Mouse (Mus musculus) frontal cortex, postnatal 14 days (tissue): ENCODE results near the gene Efcab12.
A peak's percentile ranks its signal among the peaks of the same experiment; 100 is the strongest.
"Not testable (repeated sequence)": the region's sequence is repeated elsewhere in the genome, so short reads cannot be mapped to it uniquely, and the experiment has no call there.

Source experiments
- DNase-seq, 2 experiments: peaks; one replicate each; pipeline ENCODE4 v3.0.0; 2022; ENCODE audit warnings: low spot score in 2 of 2

The Efcab12 gene

GRCm38 (mm10) chr6:115838161-115838597 lies at the start of gene Efcab12:
TSS of gene Efcab12 (minus strand) at chr6:115838412.
- DNase-seq: peak; percentile 64 to 68

GRCm38 (mm10) chr6:115886894-115887293 lies 48.7 kb upstream of the Efcab12 start:
- no peak for DNase-seq

- no peak for DNase-seq
Observed at GRCm38 (mm10) chr6:115884018-115884417, 45.8 kb upstream of the Efcab12 start.

DNA sequence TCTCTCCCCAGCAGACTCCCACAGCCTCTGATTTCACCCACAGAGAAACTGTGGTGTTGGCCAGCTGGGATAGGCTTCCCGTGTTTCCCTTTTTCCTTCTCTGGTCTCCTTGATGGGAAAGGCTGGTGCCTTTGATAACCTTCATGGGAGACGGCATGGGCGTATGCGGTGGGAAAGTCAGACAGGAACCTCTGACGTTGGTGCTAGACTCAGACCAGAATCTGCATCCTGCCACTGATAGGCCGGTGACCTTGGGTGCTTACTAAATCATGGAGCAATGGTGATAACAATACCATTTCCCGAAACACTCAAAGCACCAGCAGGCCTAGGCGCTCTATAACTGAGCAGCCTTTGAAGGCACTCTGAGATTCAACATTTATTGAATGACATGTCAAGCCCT lies 42.5 kb upstream of the Efcab12 start:
- DNase-seq: no peak

- no peak for DNase-seq
Observed at GRCm38 (mm10) chr6:115879736-115880135, 41.5 kb upstream of the Efcab12 start.

DNA sequence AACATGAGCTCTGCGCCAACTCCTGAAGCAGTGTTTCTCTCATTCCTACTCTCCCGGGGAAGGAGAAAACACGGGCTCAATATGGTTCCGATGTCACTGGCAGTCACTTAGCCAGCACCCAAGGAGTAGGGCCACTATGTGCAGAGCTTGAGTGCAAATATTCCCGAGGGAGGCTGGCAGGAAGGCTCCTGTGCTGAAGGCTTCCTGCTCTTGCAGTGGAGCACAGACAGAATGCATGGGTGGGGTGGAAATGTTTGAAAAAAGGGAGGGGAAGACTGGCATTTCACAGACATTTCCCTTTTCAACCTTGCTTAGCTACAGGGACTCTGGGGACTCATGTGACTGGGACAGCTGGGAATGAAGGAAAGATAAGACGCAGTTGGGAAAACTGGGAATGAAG lies 40.5 kb upstream of the Efcab12 start:
- no peak for DNase-seq

DNA sequence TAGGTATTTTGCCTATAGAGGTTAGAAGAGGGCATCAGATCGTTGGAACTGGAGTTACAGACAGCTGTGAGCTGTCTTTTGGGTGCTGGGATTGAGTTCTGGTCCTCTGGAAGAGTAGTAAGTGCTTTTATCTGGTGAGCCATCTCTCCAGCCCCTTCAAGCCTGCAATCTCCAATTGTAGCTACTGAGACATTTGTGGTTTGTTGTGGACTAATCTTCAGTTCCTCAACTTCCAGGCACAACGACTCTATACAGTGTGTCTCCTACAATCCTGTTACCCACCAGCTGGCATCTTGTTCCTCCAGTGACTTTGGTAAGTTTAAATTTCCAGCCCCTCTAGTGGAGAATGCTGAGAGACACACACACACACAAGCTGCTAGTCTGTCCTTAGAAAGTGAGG lies 39.0 kb upstream of the Efcab12 start:
- no peak for DNase-seq

GRCm38 (mm10) chr6:115871318-115871717 lies 33.1 kb upstream of the Efcab12 start:
- not testable (repeated sequence) for DNase-seq

GRCm38 (mm10) chr6:115867157-115867556 lies 28.9 kb upstream of the Efcab12 start:
- not testable (repeated sequence) for DNase-seq

GRCm38 (mm10) chr6:115865246-115865645 lies 27.0 kb upstream of the Efcab12 start:
- DNase-seq: no peak

- no peak for DNase-seq
Observed at GRCm38 (mm10) chr6:115863340-115863841, 25.2 kb upstream of the Efcab12 start.

DNA sequence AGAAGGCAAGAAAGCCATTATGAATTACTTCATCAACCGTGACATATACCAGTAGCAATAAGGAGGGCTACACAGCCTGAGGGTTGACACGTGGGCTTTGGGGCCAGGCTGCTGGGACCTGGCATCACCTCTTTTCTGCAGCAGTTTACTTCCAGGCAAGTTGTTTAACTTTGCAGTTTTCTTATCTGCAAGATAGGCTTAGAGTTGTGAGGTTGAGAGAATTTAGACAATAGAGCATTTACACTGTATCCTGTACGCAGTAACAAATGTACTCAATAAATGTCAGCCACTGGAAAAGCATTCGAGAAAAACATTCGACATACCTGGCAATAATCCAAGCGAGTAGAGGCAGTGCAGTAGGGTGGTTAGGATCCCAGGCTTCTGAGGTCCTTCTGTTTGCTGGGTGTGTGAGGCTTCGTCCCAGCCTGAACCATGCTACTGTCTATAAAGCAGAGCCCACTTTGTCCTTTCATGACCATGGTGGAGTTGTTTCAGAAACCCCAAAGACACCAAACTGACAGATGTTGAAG lies 21.9 kb upstream of the Efcab12 start:
- no peak for DNase-seq

- no peak for DNase-seq
Observed at GRCm38 (mm10) chr6:115859258-115859657, 21.0 kb upstream of the Efcab12 start.

GRCm38 (mm10) chr6:115856361-115856745 lies 18.1 kb upstream of the Efcab12 start:
- DNase-seq: no peak

- no peak for DNase-seq
Observed at GRCm38 (mm10) chr6:115855733-115856360, 17.6 kb upstream of the Efcab12 start.

- no peak for DNase-seq
Observed at GRCm38 (mm10) chr6:115854432-115854831, 16.2 kb upstream of the Efcab12 start.

DNA sequence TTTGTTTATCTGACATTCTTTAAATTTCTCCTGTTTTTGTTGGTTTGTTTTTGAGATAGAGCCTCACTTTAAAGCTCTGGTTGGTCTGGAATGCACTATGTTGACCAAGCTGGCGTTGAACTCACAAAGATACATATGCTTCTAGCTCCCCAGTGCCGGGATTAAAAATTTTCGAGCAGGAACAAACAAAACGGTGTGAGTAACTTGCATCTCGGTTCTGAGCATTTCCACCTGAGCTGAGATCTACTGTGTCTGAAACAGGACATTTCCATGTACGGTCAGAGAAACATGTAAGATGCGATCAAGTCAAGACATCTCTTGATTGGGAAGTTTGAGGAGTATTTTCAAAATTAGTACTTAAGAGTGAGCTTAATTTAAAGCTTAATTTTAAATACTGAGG lies 15.8 kb upstream of the Efcab12 start:
- no peak for DNase-seq

DNA sequence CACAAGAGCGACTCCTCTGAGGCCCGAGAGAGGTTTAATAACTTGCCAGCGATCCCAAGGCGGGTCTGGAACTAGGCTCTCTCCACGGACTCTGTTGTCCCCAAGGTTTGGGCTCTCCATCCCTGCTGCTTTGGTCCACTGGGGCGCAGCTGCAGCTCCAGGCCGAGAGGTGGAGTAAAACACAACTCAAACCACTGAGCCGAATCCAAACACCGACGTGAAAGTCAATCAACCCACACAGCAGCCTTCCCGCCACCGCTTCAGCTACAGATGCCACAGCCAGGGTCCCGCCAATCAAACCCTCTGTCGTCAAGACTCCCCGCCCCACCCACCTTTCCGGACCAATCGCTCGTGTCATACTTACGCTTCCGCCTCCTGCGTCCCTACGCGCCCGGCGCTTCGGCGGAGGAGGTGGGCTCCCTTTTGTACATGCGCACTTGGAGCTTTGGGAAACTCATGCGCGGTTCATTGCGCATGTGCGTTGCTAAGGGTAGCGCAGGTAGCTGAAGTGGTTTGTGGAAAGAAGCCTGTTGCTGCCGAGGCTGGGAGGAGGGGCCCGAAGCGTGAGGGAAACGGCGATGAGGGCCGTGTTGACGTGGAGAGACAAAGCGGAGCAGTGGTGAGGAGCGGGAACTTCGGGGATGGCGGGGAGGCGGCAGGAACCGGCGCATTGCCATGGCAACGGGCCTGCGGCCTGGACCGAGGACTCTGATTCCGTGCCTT lies 15.0 kb upstream of the Efcab12 start, which contains the start of the genes Mbd4 and Ift122:
Gene Mbd4 (minus strand): TSS at position 281 of the 723 bp plus-strand sequence.
Gene Ift122 (plus strand): TSS at position 380 of the 723 bp plus-strand sequence.
- DNase-seq: peak; percentile 98 to 99

DNA sequence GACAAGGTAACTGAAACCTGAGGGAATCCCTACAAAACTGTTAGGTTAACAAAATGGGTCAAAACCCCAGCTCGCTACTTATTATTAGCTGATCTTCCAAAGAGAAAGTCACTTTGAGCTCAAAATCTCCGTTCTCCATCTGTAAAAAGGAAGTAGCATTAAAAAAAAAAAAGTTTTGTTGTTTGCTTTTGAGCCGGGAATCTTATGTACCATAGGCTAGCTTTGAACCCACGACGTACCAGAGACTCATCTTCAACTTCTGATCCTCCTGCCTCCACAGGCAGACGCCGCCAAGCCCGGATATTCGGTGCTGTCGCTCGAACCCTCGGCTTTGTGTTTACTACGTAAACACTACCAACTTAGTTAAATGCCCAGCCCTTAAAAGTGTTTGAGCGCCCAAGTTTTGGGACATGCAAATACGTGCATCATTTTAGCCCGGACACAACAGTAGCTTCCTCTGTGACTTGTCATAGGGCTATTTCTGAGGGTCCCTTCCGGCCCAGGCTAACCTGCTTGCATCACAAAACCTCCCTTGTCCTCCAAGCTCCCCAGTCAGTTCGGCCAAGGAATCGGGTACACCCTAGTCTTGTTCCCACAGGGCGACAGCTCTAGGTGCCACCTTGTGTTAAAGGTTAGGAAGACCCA lies 14.4 kb upstream of the Efcab12 start:
- no peak for DNase-seq

DNA sequence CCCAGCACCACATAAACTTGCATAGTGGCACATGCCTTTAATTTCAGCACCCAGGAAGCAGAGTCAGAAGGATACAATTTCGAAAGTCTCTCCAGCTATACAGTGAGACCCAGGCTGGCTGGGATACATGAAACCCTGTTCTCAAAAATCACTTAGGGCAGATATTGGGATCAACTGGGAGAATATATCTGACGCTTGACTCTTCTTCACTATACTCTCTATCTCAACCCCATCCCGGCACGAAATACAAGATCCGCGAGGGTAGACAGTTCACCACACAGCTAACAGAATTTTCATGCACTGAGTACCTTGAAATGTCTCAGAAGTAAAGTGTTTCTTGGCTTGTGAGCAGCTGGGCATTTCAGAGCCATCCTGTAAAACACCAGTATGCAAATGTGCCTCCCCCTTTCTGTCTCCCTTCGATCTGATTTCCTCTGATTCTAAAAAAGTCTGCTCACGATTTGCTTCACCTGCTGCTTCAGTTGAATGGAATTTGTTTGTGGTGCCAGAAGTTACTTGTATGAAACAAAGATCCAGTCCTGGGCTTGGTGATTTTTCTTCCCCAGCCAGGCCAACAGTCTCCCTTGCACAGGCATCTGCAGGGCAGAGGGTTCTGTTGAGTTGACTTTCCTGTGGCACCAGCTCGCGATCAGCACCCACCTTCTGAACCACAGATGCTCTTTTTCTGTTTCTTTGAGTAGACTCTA lies 10.5 kb upstream of the Efcab12 start:
- DNase-seq: no peak

- DNase-seq: no peak
Observed at GRCm38 (mm10) chr6:115846640-115847411, 8.6 kb upstream of the Efcab12 start.
